Mouse (Mus musculus): ENCODE measurements around the gene Stk4. TPM values are rescaled to one million over a fixed set of nuclear protein-coding genes. Genes with fewer than 3 reads are reported as not detected.

Stk4 gene
- polyA plus RNA-seq, 1 experiment from 2014 or later = 38.8 TPM

DNA sequence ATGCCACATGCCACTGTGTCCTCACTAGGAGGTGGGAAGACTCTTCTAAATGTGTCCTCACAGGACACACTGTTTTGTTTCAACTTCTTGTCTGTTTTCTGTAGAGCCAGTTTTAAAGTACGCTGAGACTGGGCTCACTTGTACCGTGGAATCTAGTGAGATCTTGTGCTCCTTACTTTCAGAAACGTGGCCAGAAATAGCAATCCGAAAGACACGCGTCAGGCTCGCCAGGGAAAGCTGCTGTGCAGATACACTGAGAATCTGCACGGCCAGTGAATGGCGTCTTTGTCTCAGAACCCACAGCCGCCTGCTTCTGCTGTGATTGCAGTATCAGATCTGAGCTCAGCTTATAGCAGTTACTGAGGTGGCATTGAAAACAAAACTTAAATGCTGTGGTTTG, 71.9 kb downstream of the Stk4 start:
- 68% methylated on average over 10 of the region's 10 CpGs for WGBS
- Histone ChIP-seq H3K27ac (no peak overlapping the region), H3K4me1 (0 out of 2 replicates have a peak, but pooled peaks cover 3% of the 10 kb centered on the region), H3K36me3 (replicated peaks) (peaks cover 21% of the 10 kb centered on the region), H3K27me3 (ENCODE audit: poor library complexity, severe bottlenecking) (no peaks in the 10 kb centered on the region), H3K4me3 (no peak overlapping the region), H3K9me3 (no peaks in the 10 kb centered on the region)
- no peak for DNase-seq (ENCODE audit: extremely low spot score, low spot score)

DNA sequence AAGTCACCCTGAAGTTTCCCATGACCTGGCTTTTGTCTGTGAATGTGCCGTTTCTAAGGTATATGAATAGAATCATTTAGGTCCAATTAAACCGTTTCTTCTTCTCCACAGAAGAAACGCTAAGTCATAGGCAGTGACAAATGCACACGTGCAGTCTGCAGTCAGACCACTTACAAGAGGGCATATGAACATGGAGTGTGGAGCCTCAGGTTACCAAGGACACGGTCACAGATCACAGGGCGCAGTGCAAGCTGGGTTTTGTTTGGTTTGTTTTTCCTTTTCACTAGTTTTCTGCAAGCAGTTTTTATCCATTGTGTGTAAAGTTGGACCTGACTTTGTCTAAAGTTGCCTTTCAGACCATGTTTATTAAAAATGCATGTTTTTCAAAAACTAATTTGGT, 73.9 kb downstream of the Stk4 start:
- Histone ChIP-seq H3K9me3 (no peaks in the 10 kb centered on the region), H3K4me3 (no peak overlapping the region), H3K36me3 (replicated peaks) (peaks cover 24% of the 10 kb centered on the region; the same call in 1 of the 2 replicates), H3K27me3 (ENCODE audit: poor library complexity, severe bottlenecking) (no peaks in the 10 kb centered on the region), H3K4me1 (0 out of 2 replicates have a peak, but pooled peaks cover under 1% of the 10 kb centered on the region), H3K27ac (no peak overlapping the region)
- 91% methylated on average over 6 of the region's 6 CpGs for WGBS
- DNase-seq (ENCODE audit: extremely low spot score, low spot score) = no peak

DNA sequence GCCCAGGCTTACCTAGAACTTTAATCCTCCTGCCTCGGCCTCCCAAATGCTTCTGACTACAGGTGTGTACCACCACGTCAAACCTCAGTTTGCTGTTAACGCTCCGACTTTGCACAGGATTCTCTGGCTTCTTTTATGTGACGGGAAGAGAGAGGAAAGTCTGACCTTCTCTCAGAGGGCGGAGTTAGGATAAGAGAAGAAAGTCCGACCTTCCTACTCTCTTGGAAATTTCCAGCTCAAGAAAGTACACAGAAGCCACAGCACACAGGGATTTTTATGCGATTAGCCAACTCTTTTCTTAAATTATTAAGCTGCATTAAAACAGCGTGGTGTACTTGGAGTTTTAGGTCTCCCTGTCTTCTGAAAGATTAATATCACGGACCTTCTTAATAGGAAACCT, 74.4 kb downstream of the Stk4 start:
- H3K27me3 ChIP-seq (ENCODE audit: poor library complexity, severe bottlenecking) = no peaks in the 10 kb centered on the region
- H3K4me3 ChIP-seq = no peak overlapping the region
- DNase-seq (ENCODE audit: extremely low spot score, low spot score) = no peak
- H3K36me3 ChIP-seq (replicated peaks) = peaks cover 24% of the 10 kb centered on the region; the same call in 1 of the 2 replicates
- H3K9me3 ChIP-seq = no peaks in the 10 kb centered on the region
- H3K27ac ChIP-seq = no peak overlapping the region
- H3K4me1 ChIP-seq = 0 out of 2 replicates have a peak, but pooled peaks cover 4% of the 10 kb centered on the region
- WGBS = 92% methylated on average over 10 of the region's 10 CpGs

DNA sequence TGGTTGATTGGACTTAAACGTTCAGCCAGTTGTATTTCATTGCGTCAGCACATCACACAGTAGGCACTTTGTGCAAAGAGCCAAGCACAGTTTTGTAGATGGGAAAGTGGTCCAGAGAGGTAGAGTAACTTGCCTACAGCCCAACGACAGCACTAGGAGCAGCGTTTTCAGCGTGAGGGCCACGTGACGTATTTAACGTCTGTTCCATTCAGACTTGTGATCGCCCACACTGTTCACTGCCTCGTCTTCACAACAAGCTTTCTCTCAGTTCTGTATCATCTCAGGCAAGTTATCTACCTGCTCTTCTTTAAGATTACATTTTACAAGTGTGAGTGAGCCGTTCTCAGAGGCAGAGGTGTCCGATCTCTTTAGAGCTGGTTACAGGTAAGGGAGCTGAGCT, 76.4 kb downstream of the Stk4 start:
- H3K27ac ChIP-seq = no peak overlapping the region
- H3K27me3 ChIP-seq (ENCODE audit: poor library complexity, severe bottlenecking) = no peaks in the 10 kb centered on the region
- H3K36me3 ChIP-seq (replicated peaks) = peaks cover 26% of the 10 kb centered on the region
- peaks cover 11% of the 10 kb centered on the region; the same call in 1 of the 2 replicates for H3K4me1 ChIP-seq
- no peaks in the 10 kb centered on the region for H3K9me3 ChIP-seq
- WGBS = 94% methylated on average over 12 of the region's 12 CpGs
- H3K4me3 ChIP-seq = no peak overlapping the region
- no peak for DNase-seq (ENCODE audit: extremely low spot score, low spot score)

DNA sequence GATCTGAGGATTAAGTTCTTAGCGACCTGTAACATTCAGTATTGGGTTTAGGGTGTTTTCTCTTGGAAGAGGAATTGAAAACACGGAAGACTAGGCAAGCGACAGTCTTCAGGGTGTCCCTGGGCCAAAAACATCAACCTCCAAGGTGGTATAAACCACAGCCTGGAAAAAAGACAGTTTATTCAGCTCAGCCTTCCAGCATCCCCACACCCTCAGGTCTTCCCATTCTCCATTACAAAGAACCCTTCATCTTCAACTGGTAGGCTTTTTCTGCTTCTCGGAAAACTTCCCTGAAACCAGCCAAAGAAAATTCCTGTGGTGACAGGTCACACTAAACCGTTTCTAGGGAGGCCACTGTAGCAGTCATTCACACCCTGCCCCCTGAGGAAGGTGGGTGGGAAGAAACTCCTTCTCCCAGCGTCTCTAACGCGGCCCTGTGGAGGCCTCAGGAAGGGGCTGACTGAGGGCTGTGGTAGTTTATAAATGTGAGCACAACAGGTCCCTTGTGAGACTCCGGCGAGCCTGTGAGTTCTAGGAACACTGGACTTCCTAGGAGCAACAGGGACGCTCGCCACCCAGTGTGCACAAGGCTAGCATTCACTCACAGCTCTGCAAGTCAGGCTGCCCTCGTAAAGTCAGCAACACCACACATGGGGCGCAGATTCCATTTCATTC, 80.1 kb downstream of the Stk4 start:
- H3K9me3 ChIP-seq = no peaks in the 10 kb centered on the region
- WGBS = 56% methylated on average over 14 of the region's 14 CpGs
- H3K27me3 ChIP-seq (ENCODE audit: poor library complexity, severe bottlenecking) = no peaks in the 10 kb centered on the region
- no peak overlapping the region for H3K4me3 ChIP-seq
- H3K4me1 ChIP-seq = peaks cover 11% of the 10 kb centered on the region; the same call in 1 of the 2 replicates
- H3K27ac ChIP-seq = no peak overlapping the region
- peaks cover 55% of the 10 kb centered on the region for H3K36me3 ChIP-seq (replicated peaks)
- DNase-seq (ENCODE audit: extremely low spot score, low spot score) = no peak

DNA sequence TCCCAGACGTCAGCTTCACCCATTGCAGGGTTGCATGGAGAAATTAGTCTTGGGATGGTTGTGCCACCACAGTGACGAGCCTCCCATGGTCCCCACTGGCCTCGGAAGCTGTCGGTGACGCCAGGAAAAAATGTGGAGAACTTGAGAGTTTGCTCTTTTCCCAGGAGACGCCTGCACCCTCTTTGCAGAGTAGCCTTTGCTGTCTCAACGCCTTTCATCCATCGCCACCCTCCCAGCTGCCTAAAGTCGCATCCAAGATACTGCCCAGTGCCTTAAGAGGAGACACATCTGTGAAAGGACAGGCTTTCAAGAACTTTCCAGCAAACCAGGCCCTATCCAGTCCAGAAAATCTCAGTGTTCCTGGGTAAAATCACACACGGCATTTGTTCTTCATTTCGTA, 82.2 kb downstream of the Stk4 start:
- Histone ChIP-seq H3K4me1 (peaks cover 11% of the 10 kb centered on the region; the same call in 1 of the 2 replicates), H3K36me3 (replicated peaks) (peaks cover 55% of the 10 kb centered on the region), H3K27me3 (ENCODE audit: poor library complexity, severe bottlenecking) (no peaks in the 10 kb centered on the region), H3K4me3 (no peak overlapping the region), H3K9me3 (no peaks in the 10 kb centered on the region), H3K27ac (no peak overlapping the region)
- WGBS = 93% methylated on average over 11 of the region's 11 CpGs
- no peak for DNase-seq (ENCODE audit: extremely low spot score, low spot score)

DNA sequence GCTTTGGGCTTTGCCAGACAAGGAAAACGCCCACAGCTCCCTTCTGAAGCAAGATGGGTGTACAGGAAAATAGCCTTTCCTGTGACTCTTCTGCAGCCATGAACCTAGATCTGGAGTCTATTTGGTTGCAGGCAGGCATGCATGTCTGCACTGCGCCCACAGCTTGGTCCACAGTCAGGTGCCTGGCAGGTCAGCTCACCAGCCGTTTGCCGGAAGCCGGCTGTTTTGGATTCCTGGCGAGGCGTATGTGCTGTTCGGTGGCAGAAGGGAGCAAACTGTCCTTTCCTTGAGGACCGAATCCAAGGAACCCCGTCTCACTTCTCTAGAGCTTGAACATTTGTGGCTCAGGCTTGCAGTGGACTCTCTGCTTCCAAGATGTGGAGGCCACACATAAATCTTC, 83.9 kb downstream of the Stk4 start:
- H3K36me3 ChIP-seq (replicated peaks) = peaks cover 51% of the 10 kb centered on the region
- no peaks in the 10 kb centered on the region for H3K9me3 ChIP-seq
- peaks cover 11% of the 10 kb centered on the region; the same call in 1 of the 2 replicates for H3K4me1 ChIP-seq
- no peak overlapping the region for H3K27ac ChIP-seq
- WGBS = 95% methylated on average over 10 of the region's 10 CpGs
- no peak overlapping the region for H3K4me3 ChIP-seq
- DNase-seq (ENCODE audit: extremely low spot score, low spot score) = no peak
- H3K27me3 ChIP-seq (ENCODE audit: poor library complexity, severe bottlenecking) = no peaks in the 10 kb centered on the region

DNA sequence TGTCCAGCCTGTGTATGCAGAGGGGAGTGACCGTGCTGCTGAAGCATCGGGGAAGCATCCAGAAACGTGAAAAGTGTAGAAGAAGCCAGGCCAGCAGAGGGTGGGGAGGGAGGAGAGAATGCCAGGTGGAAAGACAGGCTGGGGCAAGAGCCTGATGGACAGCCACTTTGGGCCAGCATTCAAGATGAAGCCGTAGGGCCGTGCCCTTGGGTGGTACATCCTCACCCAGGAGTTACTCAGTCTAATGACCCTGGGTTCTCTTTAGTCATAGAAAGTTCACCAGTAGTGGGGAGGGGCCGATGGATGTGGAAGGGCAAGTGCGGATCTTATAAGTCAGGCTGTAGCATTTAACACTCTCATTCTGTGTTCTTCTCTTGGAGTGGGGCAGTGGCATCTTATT, 86.0 kb downstream of the Stk4 start:
- DNase-seq (ENCODE audit: extremely low spot score, low spot score) = no peak
- no peaks in the 10 kb centered on the region for H3K9me3 ChIP-seq
- peaks cover 47% of the 10 kb centered on the region for H3K36me3 ChIP-seq (replicated peaks)
- H3K27me3 ChIP-seq (ENCODE audit: poor library complexity, severe bottlenecking) = no peaks in the 10 kb centered on the region
- no peak overlapping the region for H3K4me3 ChIP-seq
- WGBS = 83% methylated on average over 7 of the region's 7 CpGs
- no peak overlapping the region for H3K27ac ChIP-seq
- no peaks in the 10 kb centered on the region for H3K4me1 ChIP-seq

DNA sequence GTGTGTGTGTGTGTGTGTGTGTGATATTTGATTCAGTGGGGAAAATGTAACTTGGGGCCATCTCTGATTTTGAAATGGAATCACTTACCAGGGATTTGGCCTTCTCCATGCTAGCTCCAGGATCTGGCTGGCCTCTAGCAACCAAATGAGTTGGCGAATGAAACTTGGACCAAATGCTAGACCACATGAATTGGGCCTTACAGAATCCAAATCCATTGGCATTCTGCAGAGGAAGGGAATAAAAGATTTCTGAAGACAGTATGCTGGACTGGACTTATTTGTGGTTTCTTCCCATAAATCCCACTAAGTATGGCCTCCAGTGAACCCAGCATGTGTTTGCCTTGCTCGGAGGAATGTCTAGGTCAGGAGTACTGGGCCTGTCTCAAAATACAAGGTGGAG, 88.7 kb downstream of the Stk4 start:
- Histone ChIP-seq H3K4me1 (no peaks in the 10 kb centered on the region), H3K27me3 (ENCODE audit: poor library complexity, severe bottlenecking) (no peaks in the 10 kb centered on the region), H3K9me3 (no peaks in the 10 kb centered on the region), H3K27ac (no peak overlapping the region), H3K36me3 (replicated peaks) (peaks cover 21% of the 10 kb centered on the region), H3K4me3 (no peak overlapping the region)
- no peak for DNase-seq (ENCODE audit: extremely low spot score, low spot score)
- WGBS = 85% methylated on average over 2 of the region's 2 CpGs

DNA sequence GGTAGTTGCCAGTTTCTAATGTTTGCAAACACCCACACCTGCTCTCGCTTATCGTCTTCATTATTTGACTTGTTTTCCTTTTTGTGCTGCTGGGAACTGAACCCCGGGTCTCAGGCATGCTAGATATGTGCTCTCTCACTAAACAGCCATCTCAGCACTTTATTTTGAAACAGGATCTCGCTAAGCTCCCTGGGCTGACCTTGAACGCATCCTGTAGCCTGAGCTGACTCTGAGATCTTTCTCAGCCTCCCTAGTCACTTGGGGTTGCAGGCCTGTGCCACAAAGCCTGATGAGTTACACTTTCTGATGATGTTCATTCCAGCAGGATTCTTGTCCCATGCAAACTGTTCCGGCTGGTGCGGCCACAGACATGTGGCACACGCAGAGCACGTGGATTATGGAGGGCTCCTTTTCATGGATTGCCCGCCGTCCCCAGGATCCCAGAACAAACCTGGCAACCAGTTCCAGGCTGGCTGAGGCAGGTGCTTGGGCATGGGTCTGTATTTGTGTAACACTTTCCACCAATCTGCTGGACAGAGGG, 91.5 kb downstream of the Stk4 start:
- no peak overlapping the region for H3K27ac ChIP-seq
- H3K27me3 ChIP-seq (ENCODE audit: poor library complexity, severe bottlenecking) = peaks cover 22% of the 10 kb centered on the region
- 87% methylated on average over 11 of the region's 11 CpGs for whole genome bisulfite sequencing
- no peaks in the 10 kb centered on the region for H3K9me3 ChIP-seq
- DNase-seq (ENCODE audit: extremely low spot score, low spot score) = no peak
- H3K4me1 ChIP-seq = no peaks in the 10 kb centered on the region
- H3K36me3 ChIP-seq (replicated peaks) = peaks cover 4% of the 10 kb centered on the region
- H3K4me3 ChIP-seq = no peak overlapping the region

DNA sequence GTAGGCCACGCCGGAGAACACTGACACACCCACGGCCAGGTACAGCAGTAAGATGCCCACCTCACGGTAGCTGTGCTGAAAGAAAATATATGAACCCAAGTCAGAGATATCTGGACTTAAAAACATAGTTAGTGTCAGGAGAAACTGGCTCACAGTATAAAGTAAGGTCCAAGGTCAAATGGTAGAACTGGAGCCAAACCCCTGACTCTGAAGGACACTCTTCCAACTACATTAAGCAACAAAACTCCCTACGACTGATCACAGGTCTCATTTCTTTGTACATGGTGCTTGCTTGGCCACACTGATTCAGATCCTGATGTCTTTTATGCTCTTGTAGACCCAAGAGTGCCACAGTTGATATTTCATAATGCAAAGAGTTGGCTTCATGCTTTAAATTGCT, 94.8 kb downstream of the Stk4 start:
- no peaks in the 10 kb centered on the region for H3K9me3 ChIP-seq
- no peak for DNase-seq (ENCODE audit: extremely low spot score, low spot score)
- H3K4me1 ChIP-seq = peaks cover 12% of the 10 kb centered on the region
- H3K4me3 ChIP-seq = no peak overlapping the region
- no peaks in the 10 kb centered on the region for H3K36me3 ChIP-seq (replicated peaks)
- H3K27ac ChIP-seq = no peak overlapping the region
- WGBS = 95% methylated on average over 5 of the region's 5 CpGs
- H3K27me3 ChIP-seq (ENCODE audit: poor library complexity, severe bottlenecking) = peaks cover 55% of the 10 kb centered on the region

DNA sequence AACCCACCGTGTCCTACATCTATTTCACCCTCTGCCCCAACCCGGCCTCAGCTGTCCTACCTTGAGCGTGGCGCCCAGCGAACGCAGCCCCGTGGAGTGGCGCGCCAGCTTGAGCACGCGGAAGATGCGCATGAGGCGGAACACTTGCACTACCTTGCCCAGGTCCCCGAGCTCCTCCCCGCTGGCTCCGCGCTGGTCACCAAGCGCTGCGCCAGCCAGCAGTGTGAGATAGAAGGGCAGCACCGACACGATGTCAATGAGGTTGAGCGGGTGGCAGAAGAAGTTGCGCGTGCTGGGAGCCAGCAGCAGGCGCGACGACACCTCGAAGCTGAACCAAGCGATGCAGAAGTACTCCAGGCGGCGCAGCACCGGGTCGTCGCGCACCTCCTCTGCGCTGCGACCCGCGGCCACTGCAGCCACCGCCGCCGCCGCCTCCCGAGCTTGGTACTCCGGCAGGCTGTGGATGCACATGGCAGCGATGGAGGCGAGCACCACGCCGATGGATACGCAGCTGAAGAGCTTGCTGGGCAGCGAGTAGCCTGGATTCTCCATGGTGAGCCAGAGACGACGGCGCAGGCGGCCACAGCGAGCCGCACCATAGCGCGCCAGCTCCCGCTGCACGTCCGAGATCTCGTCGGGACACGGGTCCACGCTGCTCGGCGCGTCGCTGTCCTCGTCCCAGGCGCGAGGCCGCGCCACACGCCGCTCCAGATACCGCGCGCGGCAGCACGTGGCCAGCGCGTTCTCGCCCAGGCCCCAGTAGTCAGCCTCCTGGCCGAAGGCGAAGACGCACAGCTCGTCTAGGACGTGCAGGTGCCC, 97.8 kb downstream of the Stk4 start:
- WGBS = 13% methylated on average over 90 of the region's 90 CpGs
- Histone ChIP-seq H3K9me3 (no peaks in the 10 kb centered on the region), H3K27ac (no peak overlapping the region), H3K36me3 (replicated peaks) (no peaks in the 10 kb centered on the region), H3K4me3 (peak overlapping the region; percentile 43), H3K4me1 (peaks cover 32% of the 10 kb centered on the region), H3K27me3 (ENCODE audit: poor library complexity, severe bottlenecking) (peaks cover 85% of the 10 kb centered on the region)
- DNase-seq (ENCODE audit: extremely low spot score, low spot score) = no peak

DNA sequence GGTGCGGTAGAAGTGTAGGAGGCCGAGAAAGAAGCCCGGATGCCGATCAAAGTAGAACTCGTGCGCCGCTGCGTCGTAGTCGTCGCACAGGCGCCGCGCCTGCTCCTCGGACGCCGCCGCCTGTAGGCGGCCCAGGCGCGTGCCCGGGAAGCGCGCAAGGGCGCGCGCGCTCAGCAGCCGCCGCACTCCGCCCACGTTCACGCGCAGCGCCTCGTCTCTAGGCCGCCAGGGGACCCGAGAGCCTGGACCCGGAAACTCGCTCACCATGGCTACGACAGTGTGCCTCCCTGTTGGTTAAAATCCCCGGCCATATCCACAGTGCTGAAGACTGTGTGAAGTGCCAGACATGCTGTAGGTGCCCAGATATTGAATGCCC, 98.4 kb downstream of the Stk4 start:
- H3K36me3 ChIP-seq (replicated peaks) = no peaks in the 10 kb centered on the region
- DNase-seq (ENCODE audit: extremely low spot score, low spot score) = no peak
- no peaks in the 10 kb centered on the region for H3K9me3 ChIP-seq
- peaks cover 91% of the 10 kb centered on the region for H3K27me3 ChIP-seq (ENCODE audit: poor library complexity, severe bottlenecking)
- no peak overlapping the region for H3K27ac ChIP-seq
- peaks cover 32% of the 10 kb centered on the region for H3K4me1 ChIP-seq
- 13% methylated on average over 42 of the region's 42 CpGs for WGBS
- H3K4me3 ChIP-seq = peak overlapping the region; percentile 43

Data from forebrain, embryonic 10.5 days (tissue).